Mouse (Mus musculus) forebrain, embryonic 11.5 days (tissue): ENCODE data around the gene Kcnj10. TPM values are rescaled to one million over a fixed set of nuclear protein-coding genes. Genes with fewer than 3 reads are reported as not detected.

Experiments used
- ATAC-seq: fragments of 200-750 bp; cut with Nextera tagmentation; replicated peaks from 2 replicates; pipeline ENCODE4 v1.8.0; 2017; ENCODE audit warnings: moderate TSS enrichment; ENCODE audit not compliant: low FRiP score
- DNase-seq: peaks from one replicate; pipeline ENCODE4 v3.0.0-alpha.2; 2017; ENCODE audit warnings: low spot score
- H3K27ac ChIP-seq: fragments of 300-500 bp; sonication (generic); 2 replicates; pipeline ENCODE4 v1.5.1; 2014; ENCODE audit warnings: low read depth, low read length
- H3K27me3 ChIP-seq: fragments of 300-500 bp; sonication (generic); 2 replicates; pipeline ENCODE4 v1.6.1; 2014; ENCODE audit warnings: mild to moderate bottlenecking, low read length, mixed read lengths; ENCODE audit not compliant: control insufficient read depth, insufficient read depth
- H3K36me3 ChIP-seq: fragments of 300-500 bp; sonication (generic); 2 replicates; pipeline ENCODE4 v1.6.1; 2014; ENCODE audit warnings: mild to moderate bottlenecking, low read length, moderate library complexity, mixed read lengths; ENCODE audit not compliant: control insufficient read depth, insufficient read depth
- H3K4me1 ChIP-seq: fragments of 300-500 bp; sonication (generic); replicated peaks from 2 replicates; pipeline ENCODE4 v1.6.1; 2014; ENCODE audit warnings: low read length, mixed read lengths; ENCODE audit not compliant: control insufficient read depth, insufficient read depth
- H3K4me2 ChIP-seq: fragments of 300-500 bp; sonication (generic); 2 replicates; pipeline ENCODE4 v1.6.1; 2014; ENCODE audit warnings: low read depth, mild to moderate bottlenecking, low read length, moderate library complexity, mixed read lengths; ENCODE audit not compliant: severe bottlenecking
- H3K4me3 ChIP-seq: fragments of 300-500 bp; sonication (generic); 2 replicates; pipeline ENCODE4 v1.5.1; 2014; ENCODE audit warnings: low read depth, low read length
- H3K9ac ChIP-seq: fragments of 300-500 bp; sonication (generic); 2 replicates; pipeline ENCODE4 v1.6.1; 2014; ENCODE audit warnings: low read length
- H3K9me3 ChIP-seq: fragments of 300-500 bp; sonication (generic); 2 replicates; pipeline ENCODE4 v1.6.1; 2016; ENCODE audit warnings: low read length, mixed read lengths; ENCODE audit not compliant: control insufficient read depth
- WGBS: fragments of 180-500 bp; shearing (Covaris S2); extraction: QIAGEN DNeasy Blood & Tissue Kit; methylation state at CpG from one replicate; pipeline ENCODE4 v1.1.7; 2014; 5-methylcytosine and 5-hydroxymethylcytosine counted together
- polyA plus RNA-seq: library from polyadenylated mRNA; unstranded; fragments of >200 nt; fragmentation: Nextera tagmentation; extraction: Ambion mirVana; gene quantifications from 2 replicates; pipeline ENCODE4 v1.2.1, GENCODE M21; 2014

Gene Kcnj10
- polyA plus RNA-seq, 1 experiment from 2014 or later, result 0.69 TPM

DNA sequence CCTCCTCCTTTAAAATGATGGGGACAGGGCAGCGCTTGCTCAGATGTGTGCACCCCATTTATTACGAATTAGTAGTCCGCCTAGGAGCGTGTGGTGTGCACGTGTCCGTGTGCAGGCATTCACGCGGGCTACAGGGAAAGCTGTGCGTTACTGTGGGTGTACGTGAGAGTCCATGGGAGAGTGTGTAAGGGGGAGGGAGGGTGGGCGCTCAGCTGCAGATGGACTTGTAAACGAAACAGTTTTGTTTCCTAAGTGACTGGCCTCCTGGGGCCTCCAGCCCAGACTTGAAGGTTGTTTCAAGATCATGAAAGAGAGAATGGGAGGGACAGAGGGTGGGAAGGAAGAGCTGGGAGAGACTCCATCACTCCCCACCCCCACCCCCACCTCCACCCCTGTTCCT lies 39.8 kb upstream of the Kcnj10 start:
- DNase-seq (peak; percentile 51), ATAC-seq (no peak; the same call in 1 of the 2 replicates)
- Histone ChIP-seq H3K4me1 (peaks cover 12% of the 10 kb centered on the region; the same call in 1 of the 2 replicates), H3K9me3 (no peaks in the 10 kb centered on the region), H3K4me2 (no peak overlapping the region), H3K36me3 (no peaks in the 10 kb centered on the region), H3K4me3 (no peak overlapping the region), H3K9ac (no peak overlapping the region), H3K27me3 (no peaks in the 10 kb centered on the region), H3K27ac (no peak overlapping the region)
- WGBS, result 59% methylated on average over 12 of the region's 12 CpGs

DNA sequence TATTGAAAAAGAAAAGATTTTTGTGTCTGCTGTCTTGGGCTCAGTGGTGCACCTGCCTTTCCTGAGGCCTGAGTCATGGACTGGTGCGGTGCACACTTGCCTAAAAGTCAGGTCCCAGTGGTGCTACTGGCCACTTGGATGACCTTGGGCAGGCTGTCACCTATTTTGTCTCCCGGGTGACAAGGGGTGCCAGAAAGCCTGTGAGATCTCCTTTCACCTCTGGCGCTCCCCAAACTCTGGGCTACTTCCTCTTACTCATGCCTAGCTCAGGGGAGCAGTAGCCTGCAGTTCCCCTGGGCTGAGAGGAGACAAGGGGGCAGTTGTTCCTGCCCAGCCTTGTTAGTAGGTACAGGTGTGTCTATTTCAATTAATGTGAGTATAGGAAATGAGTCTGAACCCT lies 38.7 kb upstream of the Kcnj10 start:
- Histone ChIP-seq H3K27me3 (no peaks in the 10 kb centered on the region), H3K9ac (no peak overlapping the region), H3K27ac (no peak overlapping the region), H3K4me1 (peaks cover 11% of the 10 kb centered on the region; the same call in 1 of the 2 replicates), H3K4me3 (no peak overlapping the region), H3K9me3 (no peaks in the 10 kb centered on the region), H3K36me3 (no peaks in the 10 kb centered on the region), H3K4me2 (no peak overlapping the region)
- ATAC-seq, result no peak
- WGBS, result 61% methylated on average over 3 of the region's 3 CpGs
- DNase-seq, result no peak

DNA sequence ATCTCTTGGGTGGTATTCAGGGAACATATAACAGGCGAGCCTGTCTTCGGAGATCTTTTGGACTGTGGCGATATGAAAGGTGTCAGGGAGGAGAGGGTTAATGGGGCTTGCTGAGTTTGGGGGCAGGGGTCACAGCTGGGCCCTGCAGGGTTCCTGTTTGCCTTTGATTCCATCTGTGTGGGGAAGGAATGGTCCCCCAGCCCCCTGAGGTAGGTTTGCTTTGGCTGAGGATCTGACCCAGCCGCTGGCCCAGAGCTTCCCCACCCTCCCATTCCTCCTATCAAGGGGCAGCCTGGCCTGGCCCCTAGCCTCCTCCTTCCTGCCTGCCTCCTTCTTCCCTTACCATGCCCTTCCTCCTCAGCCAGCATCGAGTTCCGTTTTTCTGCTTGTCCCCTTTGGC lies 38.2 kb upstream of the Kcnj10 start:
- DNase-seq, result peak; percentile 53
- no peak overlapping the region for H3K27ac ChIP-seq
- peaks cover 7% of the 10 kb centered on the region; the same call in 1 of the 2 replicates for H3K4me1 ChIP-seq
- no peaks in the 10 kb centered on the region for H3K9me3 ChIP-seq
- 11% methylated on average over 6 of the region's 6 CpGs for WGBS
- no peak overlapping the region for H3K4me3 ChIP-seq
- H3K27me3 ChIP-seq, result no peaks in the 10 kb centered on the region
- H3K4me2 ChIP-seq, result no peak overlapping the region
- no peaks in the 10 kb centered on the region for H3K36me3 ChIP-seq
- no peak overlapping the region for H3K9ac ChIP-seq
- no peak for ATAC-seq

DNA sequence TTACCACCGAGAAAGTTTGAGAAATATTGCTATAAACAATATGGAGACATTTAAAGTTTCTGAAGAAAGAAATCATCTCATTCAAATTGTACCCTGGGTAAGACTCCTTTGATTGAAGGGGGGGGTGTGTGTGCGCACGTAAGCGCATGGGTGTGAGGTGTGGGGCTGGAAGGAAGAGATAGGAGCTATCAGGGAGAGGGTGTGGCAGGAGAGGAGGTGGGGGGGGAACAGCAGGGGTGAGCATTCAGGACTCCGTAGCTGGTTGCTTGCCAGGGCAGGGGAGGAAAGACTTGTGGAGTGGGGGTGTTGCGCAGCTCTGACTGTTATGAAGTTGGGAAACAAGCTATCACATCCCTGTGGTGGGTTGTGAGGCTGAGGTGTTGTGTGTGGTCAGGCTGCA lies 36.6 kb upstream of the Kcnj10 start:
- Histone ChIP-seq H3K4me1 (peaks cover 5% of the 10 kb centered on the region; the same call in 1 of the 2 replicates), H3K27ac (no peak overlapping the region), H3K4me2 (no peak overlapping the region), H3K4me3 (no peak overlapping the region), H3K9me3 (no peaks in the 10 kb centered on the region), H3K36me3 (no peaks in the 10 kb centered on the region), H3K27me3 (no peaks in the 10 kb centered on the region), H3K9ac (no peak overlapping the region)
- DNase-seq, result no peak
- WGBS, result 81% methylated on average over 6 of the region's 6 CpGs
- ATAC-seq, result no peak

DNA sequence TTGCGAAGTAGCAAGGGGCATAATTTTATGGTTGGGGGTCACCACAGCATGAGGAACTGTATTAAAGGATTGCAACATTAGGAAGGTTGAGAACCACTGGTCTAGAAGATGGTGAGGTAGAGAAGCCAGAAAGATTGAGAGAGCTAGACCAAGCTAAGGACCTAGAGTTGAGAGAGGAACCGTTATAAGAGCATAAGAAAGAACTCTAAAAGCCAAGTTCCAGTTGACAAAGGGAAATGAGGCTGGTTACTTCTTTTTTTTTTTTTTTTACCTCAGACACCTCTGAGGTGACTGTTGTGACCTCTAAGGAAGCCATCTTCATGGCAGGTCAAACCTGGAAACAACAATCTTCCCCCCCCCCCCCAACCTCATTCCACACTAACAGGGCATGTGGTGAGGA lies 35.9 kb upstream of the Kcnj10 start:
- Histone ChIP-seq H3K27ac (no peak overlapping the region), H3K27me3 (no peaks in the 10 kb centered on the region), H3K4me3 (no peak overlapping the region), H3K4me1 (peaks cover 11% of the 10 kb centered on the region; the same call in 1 of the 2 replicates), H3K9me3 (no peaks in the 10 kb centered on the region), H3K9ac (no peak overlapping the region), H3K36me3 (no peaks in the 10 kb centered on the region), H3K4me2 (no peak overlapping the region)
- no peak for DNase-seq
- no peak for ATAC-seq
- WGBS, result 88% methylated on average over 2 of the region's 2 CpGs

DNA sequence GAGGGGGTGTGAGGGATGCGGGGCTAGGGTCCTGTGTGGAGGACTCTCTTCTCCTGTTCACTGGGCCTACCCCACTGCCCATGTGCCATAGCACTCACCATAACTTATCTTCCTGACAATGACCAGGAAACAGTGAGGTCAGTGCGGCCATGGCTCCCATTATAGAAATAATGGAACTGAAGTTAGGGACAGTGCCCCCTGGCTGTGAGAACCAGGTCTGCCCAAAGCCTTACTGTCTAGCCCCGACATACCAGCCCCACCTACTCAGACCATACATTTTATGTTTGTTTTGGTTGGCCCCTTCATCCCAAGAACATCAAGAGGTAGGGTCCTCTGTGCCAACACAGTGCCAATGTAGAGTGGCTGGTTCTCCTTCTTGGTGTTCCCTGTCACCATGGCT lies 35.4 kb upstream of the Kcnj10 start:
- Histone ChIP-seq H3K27ac (no peak overlapping the region), H3K4me1 (peaks cover 10% of the 10 kb centered on the region; the same call in 1 of the 2 replicates), H3K36me3 (no peaks in the 10 kb centered on the region), H3K4me3 (no peak overlapping the region), H3K9me3 (no peaks in the 10 kb centered on the region), H3K4me2 (no peak overlapping the region), H3K9ac (no peak overlapping the region), H3K27me3 (no peaks in the 10 kb centered on the region)
- WGBS, result 78% methylated on average over 3 of the region's 3 CpGs
- DNase-seq, result no peak
- no peak for ATAC-seq

DNA sequence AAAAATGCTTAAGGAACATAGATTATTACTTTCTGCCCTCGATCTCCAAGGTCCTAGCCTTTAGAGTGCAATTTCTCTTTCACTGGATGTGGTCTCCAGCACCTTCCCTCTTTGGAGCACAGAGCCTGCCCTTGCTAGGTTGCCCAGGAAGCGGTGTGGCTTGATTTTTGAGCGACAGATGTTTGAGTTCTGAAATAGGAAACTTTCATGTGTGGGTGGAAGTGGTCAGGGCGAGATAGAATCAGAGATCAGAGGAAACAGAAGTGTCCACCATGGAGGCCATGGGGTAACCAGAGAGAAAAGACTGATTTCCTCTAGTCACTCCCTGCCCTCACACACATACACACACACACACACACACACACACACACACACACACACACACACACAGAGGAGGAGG lies 34.8 kb upstream of the Kcnj10 start:
- no peaks in the 10 kb centered on the region for H3K36me3 ChIP-seq
- WGBS, result 87% methylated on average over 4 of the region's 4 CpGs
- H3K4me3 ChIP-seq, result no peak overlapping the region
- no peak overlapping the region for H3K27ac ChIP-seq
- H3K27me3 ChIP-seq, result no peaks in the 10 kb centered on the region
- ATAC-seq (no peak), DNase-seq (no peak)
- no peak overlapping the region for H3K4me2 ChIP-seq
- no peaks in the 10 kb centered on the region for H3K9me3 ChIP-seq
- H3K9ac ChIP-seq, result no peak overlapping the region
- peaks cover 12% of the 10 kb centered on the region; the same call in 1 of the 2 replicates for H3K4me1 ChIP-seq

DNA sequence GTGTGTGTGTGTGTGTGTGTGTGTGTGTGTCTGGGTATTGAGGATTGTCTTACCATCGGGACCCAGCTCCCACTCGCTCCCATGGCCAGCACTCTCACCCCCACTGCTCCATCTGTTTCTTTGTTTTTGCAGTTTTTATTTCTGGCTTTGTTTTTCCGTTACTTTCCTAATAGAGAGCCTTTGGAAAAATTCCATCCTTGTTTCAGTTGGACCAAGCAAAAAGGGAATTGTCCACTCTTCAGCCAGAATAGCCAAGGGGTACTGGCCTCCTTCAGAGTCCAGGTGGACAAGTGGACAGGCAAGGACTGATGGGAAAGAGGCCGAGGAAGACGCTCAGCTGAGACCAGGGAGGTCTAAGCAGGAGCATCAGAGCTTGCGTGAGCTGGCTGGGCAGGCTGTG lies 34.1 kb upstream of the Kcnj10 start:
- Histone ChIP-seq H3K27ac (no peak overlapping the region), H3K36me3 (no peaks in the 10 kb centered on the region), H3K4me2 (no peak overlapping the region), H3K4me1 (peaks cover 15% of the 10 kb centered on the region; the same call in 1 of the 2 replicates), H3K9me3 (no peaks in the 10 kb centered on the region), H3K9ac (no peak overlapping the region), H3K4me3 (no peak overlapping the region), H3K27me3 (no peaks in the 10 kb centered on the region)
- DNase-seq, result no peak
- ATAC-seq, result no peak
- 82% methylated on average over 6 of the region's 6 CpGs for WGBS

DNA sequence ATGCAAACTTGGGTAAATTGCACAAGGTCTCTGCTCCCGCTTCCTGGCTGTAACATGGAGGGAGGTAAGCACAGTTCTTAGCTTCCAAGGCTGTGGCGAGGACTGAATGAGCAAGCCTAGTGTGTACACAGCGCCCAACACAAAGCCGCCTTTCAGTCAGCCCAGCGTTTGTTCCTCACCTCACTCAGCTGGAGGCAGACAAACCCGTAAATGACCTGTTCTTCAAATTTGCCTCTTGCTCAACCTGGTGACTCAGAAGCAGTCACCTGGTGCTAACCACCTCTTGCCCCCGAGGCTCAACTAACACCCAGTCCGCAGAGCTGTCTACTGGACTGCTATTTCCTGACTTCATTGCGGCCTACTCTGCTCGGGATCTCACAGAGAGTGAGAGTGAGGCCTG lies 33.1 kb upstream of the Kcnj10 start:
- ATAC-seq (no peak), DNase-seq (no peak)
- WGBS, result 52% methylated on average over 10 of the region's 10 CpGs
- Histone ChIP-seq H3K9ac (peak overlapping the region; percentile 23; the same call in 1 of the 2 replicates), H3K36me3 (no peaks in the 10 kb centered on the region), H3K4me3 (no peak overlapping the region), H3K9me3 (no peaks in the 10 kb centered on the region), H3K27ac (peak overlapping the region; percentile 10), H3K27me3 (no peaks in the 10 kb centered on the region), H3K4me1 (peaks cover 13% of the 10 kb centered on the region; the same call in 1 of the 2 replicates), H3K4me2 (no peak overlapping the region)
